Mouse (Mus musculus): Measurements from ENCODE around the gene Fam217a. TPM values are rescaled to one million over a fixed set of nuclear protein-coding genes. Genes with fewer than 3 reads are reported as not detected.
A peak's percentile ranks its signal among the peaks of the same experiment; 100 is the strongest.

The Fam217a gene
- total and polyA plus RNA-seq, 3 experiments, result 0.05 TPM; not detected in 2

- Histone ChIP-seq H3K27me3 (ENCODE audit: insufficient read depth, low read length) (peaks cover 12% of the 10 kb centered on the region), H3K36me3 (replicated peaks) (no peaks in the 10 kb centered on the region), H3K9me3 (replicated peaks) (no peaks in the 10 kb centered on the region), H3K4me1 (ENCODE audit: insufficient read depth, low read depth, low read length) (no peaks in the 10 kb centered on the region), H3K4me3 (ENCODE audit: low read depth, low read length) (no peak overlapping the region)
- ATAC-seq (ENCODE audit: extremely low read depth, insufficient number of reproducible peaks, low FRiP score, poor library complexity, severe bottlenecking) (no peak), DNase-seq (ENCODE audit: low spot score) (no peak)
- no peak for TF ChIP-seq CTCF (IDR thresholded peaks at IDR 0.05; ENCODE audit: low read depth, low read length)
- TF ChIP-seq GATA2 (IDR thresholded peaks at IDR 0.05; ENCODE audit: borderline replicate concordance, low read depth, low read length), result no peak
- no peak for TF ChIP-seq GATA1 (IDR thresholded peaks at IDR 0.05; ENCODE audit: borderline replicate concordance, low read length)
- TF ChIP-seq POLR2AphosphoS5 (IDR thresholded peaks at IDR 0.05; ENCODE audit: insufficient replicate concordance, low read depth, low read length), result no peak
Observed at GRCm38 (mm10) chr13:34934931-34935644, 11.0 kb upstream of the Fam217a start.

- H3K4me1 ChIP-seq (ENCODE audit: insufficient read depth, low read depth, low read length), result no peaks in the 10 kb centered on the region
- peaks cover 41% of the 10 kb centered on the region for H3K27me3 ChIP-seq (ENCODE audit: insufficient read depth, low read length)
- no peak overlapping the region for H3K4me3 ChIP-seq (ENCODE audit: low read depth, low read length)
- DNase-seq (ENCODE audit: low spot score) (no peak), ATAC-seq (ENCODE audit: extremely low read depth, insufficient number of reproducible peaks, low FRiP score, poor library complexity, severe bottlenecking) (no peak)
- H3K36me3 ChIP-seq (replicated peaks), result no peaks in the 10 kb centered on the region
- TF ChIP-seq GATA2 (IDR thresholded peaks at IDR 0.05; ENCODE audit: borderline replicate concordance, low read depth, low read length) (no peak), CTCF (IDR thresholded peaks at IDR 0.05; ENCODE audit: low read depth, low read length) (no peak), GATA1 (IDR thresholded peaks at IDR 0.05; ENCODE audit: borderline replicate concordance, low read length) (no peak), POLR2AphosphoS5 (IDR thresholded peaks at IDR 0.05; ENCODE audit: insufficient replicate concordance, low read depth, low read length) (no peak), TAL1 (conservative IDR thresholded peaks at IDR 0.05; ENCODE audit: low read depth, low read length) (no peak)
- no peaks in the 10 kb centered on the region for H3K9me3 ChIP-seq (replicated peaks)
Observed at GRCm38 (mm10) chr13:34916520-34917167, 7.5 kb downstream of the Fam217a start.

DNA sequence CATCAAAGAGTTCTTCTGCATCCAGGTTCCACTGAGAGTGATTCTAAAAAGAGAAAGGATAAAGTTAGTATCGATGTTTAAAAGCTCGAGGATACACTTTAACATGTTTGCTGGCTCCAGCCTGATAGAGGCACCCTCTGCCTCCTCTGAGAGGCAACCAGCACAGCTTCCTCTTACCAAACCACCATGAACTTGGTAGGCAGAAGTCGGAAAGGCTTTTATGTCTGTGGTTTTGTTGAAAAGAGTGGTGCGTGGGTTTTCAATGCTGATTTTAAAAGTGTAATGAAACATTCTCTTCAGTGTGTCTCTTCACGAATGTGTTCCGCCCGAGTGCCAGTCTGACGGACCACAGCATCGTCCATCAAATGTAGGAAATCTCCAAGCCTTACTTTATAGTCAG is 9.5 kb downstream of the Fam217a start:
- no peaks in the 10 kb centered on the region for H3K9me3 ChIP-seq (replicated peaks)
- H3K36me3 ChIP-seq (replicated peaks), result no peaks in the 10 kb centered on the region
- H3K4me1 ChIP-seq (ENCODE audit: insufficient read depth, low read depth, low read length), result no peaks in the 10 kb centered on the region
- peaks cover 32% of the 10 kb centered on the region for H3K27me3 ChIP-seq (ENCODE audit: insufficient read depth, low read length)
- no peak overlapping the region for H3K4me3 ChIP-seq (ENCODE audit: low read depth, low read length)
- ATAC-seq (ENCODE audit: extremely low read depth, insufficient number of reproducible peaks, low FRiP score, poor library complexity, severe bottlenecking), result no peak
- no peak for DNase-seq (ENCODE audit: low spot score)
- no peak for TF ChIP-seq CTCF (IDR thresholded peaks at IDR 0.05; ENCODE audit: low read depth, low read length)
- TF ChIP-seq POLR2AphosphoS5 (IDR thresholded peaks at IDR 0.05; ENCODE audit: insufficient replicate concordance, low read depth, low read length), result no peak
- no peak for TF ChIP-seq GATA1 (IDR thresholded peaks at IDR 0.05; ENCODE audit: borderline replicate concordance, low read length)
- no peak for TF ChIP-seq GATA2 (IDR thresholded peaks at IDR 0.05; ENCODE audit: borderline replicate concordance, low read depth, low read length)
- TF ChIP-seq TAL1 (conservative IDR thresholded peaks at IDR 0.05; ENCODE audit: low read depth, low read length), result no peak

- Histone ChIP-seq H3K4me1 (ENCODE audit: insufficient read depth, low read depth, low read length) (no peaks in the 10 kb centered on the region; the same call in 1 of the 2 replicates), H3K27me3 (ENCODE audit: insufficient read depth, low read length) (no peaks in the 10 kb centered on the region), H3K36me3 (replicated peaks) (peaks cover 96% of the 10 kb centered on the region), H3K4me3 (ENCODE audit: low read depth, low read length) (no peak overlapping the region), H3K9me3 (replicated peaks) (no peaks in the 10 kb centered on the region)
- TF ChIP-seq POLR2AphosphoS5 (IDR thresholded peaks at IDR 0.05; ENCODE audit: insufficient replicate concordance, low read depth, low read length) (no peak), GATA1 (IDR thresholded peaks at IDR 0.05; ENCODE audit: borderline replicate concordance, low read length) (no peak), CTCF (IDR thresholded peaks at IDR 0.05; ENCODE audit: low read depth, low read length) (no peak), GATA2 (IDR thresholded peaks at IDR 0.05; ENCODE audit: borderline replicate concordance, low read depth, low read length) (no peak), TAL1 (conservative IDR thresholded peaks at IDR 0.05; ENCODE audit: low read depth, low read length) (no peak)
- DNase-seq (ENCODE audit: low spot score), result no peak
- no peak for ATAC-seq (ENCODE audit: extremely low read depth, insufficient number of reproducible peaks, low FRiP score, poor library complexity, severe bottlenecking)
Observed at GRCm38 (mm10) chr13:34892871-34893270, 31.2 kb downstream of the Fam217a start.

- ATAC-seq (ENCODE audit: extremely low read depth, insufficient number of reproducible peaks, low FRiP score, poor library complexity, severe bottlenecking), result no peak
- no peaks in the 10 kb centered on the region for H3K9me3 ChIP-seq (replicated peaks)
- peak overlapping the region; percentile 96 for H3K4me3 ChIP-seq (ENCODE audit: low read depth, low read length)
- peak; percentile 8 for DNase-seq (ENCODE audit: low spot score)
- no peaks in the 10 kb centered on the region for H3K27me3 ChIP-seq (ENCODE audit: insufficient read depth, low read length)
- no peak for TF ChIP-seq GATA2 (IDR thresholded peaks at IDR 0.05; ENCODE audit: borderline replicate concordance, low read depth, low read length)
- no peak for TF ChIP-seq CTCF (IDR thresholded peaks at IDR 0.05; ENCODE audit: low read depth, low read length)
- TF ChIP-seq TAL1 (conservative IDR thresholded peaks at IDR 0.05; ENCODE audit: low read depth, low read length), result no peak
- no peak for TF ChIP-seq GATA1 (IDR thresholded peaks at IDR 0.05; ENCODE audit: borderline replicate concordance, low read length)
- no peak for TF ChIP-seq POLR2AphosphoS5 (IDR thresholded peaks at IDR 0.05; ENCODE audit: insufficient replicate concordance, low read depth, low read length)
- peaks cover 37% of the 10 kb centered on the region for H3K4me1 ChIP-seq (ENCODE audit: insufficient read depth, low read depth, low read length)
- peaks cover 24% of the 10 kb centered on the region for H3K36me3 ChIP-seq (replicated peaks)
Observed at GRCm38 (mm10) chr13:34876481-34876880, 47.6 kb downstream of the Fam217a start.

DNA sequence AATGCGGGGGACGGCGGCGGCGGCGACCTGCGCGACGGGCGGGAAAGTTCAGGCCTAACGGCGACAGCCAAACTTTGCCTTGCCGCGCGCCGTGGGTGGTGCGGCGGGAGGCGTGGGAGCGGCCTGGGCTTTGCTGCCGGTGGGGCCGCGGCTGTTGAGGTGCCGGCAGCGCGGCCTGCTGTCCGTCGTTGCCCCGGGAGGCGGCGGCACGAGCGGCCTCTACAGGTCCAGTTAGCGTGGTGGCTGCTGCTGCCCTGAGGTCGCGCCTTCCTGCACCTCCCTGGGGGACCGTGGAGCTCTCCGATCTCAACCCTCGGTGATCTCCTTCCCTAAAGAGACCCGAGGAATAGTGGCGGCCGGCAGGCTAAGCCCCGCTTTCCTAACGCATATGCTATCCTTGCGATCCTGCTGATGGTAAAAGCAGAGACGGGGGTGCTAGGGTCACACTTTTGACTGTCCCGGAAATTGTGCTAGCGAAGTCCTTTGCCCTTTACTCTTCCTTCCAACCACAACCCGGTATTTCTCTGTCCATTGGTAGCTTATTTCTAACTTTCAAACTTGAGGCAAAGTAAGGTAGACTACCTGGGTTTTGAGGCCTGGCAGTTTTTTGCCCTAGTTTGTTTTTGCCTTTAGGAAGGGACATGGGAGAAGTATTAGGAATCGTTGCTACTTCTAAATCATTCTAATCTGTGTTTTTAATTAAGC is 48.2 kb downstream of the Fam217a start:
- peaks cover 19% of the 10 kb centered on the region for H3K36me3 ChIP-seq (replicated peaks)
- H3K27me3 ChIP-seq (ENCODE audit: insufficient read depth, low read length), result no peaks in the 10 kb centered on the region
- no peaks in the 10 kb centered on the region for H3K9me3 ChIP-seq (replicated peaks)
- H3K4me1 ChIP-seq (ENCODE audit: insufficient read depth, low read depth, low read length), result peaks cover 32% of the 10 kb centered on the region
- TF ChIP-seq CTCF (IDR thresholded peaks at IDR 0.05; ENCODE audit: low read depth, low read length) (no peak), POLR2AphosphoS5 (IDR thresholded peaks at IDR 0.05; ENCODE audit: insufficient replicate concordance, low read depth, low read length) (no peak), TAL1 (conservative IDR thresholded peaks at IDR 0.05; ENCODE audit: low read depth, low read length) (no peak), GATA2 (IDR thresholded peaks at IDR 0.05; ENCODE audit: borderline replicate concordance, low read depth, low read length) (no peak)
- peak; percentile 36 for DNase-seq (ENCODE audit: low spot score)
- ATAC-seq (ENCODE audit: extremely low read depth, insufficient number of reproducible peaks, low FRiP score, poor library complexity, severe bottlenecking), result no peak
- H3K4me3 ChIP-seq (ENCODE audit: low read depth, low read length), result peak overlapping the region; percentile 96

Measured in G1E (cell line).